Mouse (Mus musculus): ENCODE results near the gene Psmc1. TPM values are rescaled to one million over a fixed set of nuclear protein-coding genes. Genes with fewer than 3 reads are reported as not detected.

Gene Psmc1
- total RNA-seq, 2 experiments from 2014 or later, result 193 to 200 TPM

- DNase-seq (ENCODE audit: low spot score in 2 of 2), result peak; percentile 62 to 85
Observed at GRCm38 (mm10) chr12:100123476-100123875, 13.5 kb downstream of the Psmc1 start.

- no peak for DNase-seq (ENCODE audit: low spot score in 2 of 2)
Observed at GRCm38 (mm10) chr12:100124913-100125798, 15.2 kb downstream of the Psmc1 start.

GRCm38 (mm10) chr12:100126968-100127865 is 17.3 kb downstream of the Psmc1 start:
- no peak for DNase-seq (ENCODE audit: low spot score in 2 of 2)

- peak in 1 of 2 experiments; percentile 67 for DNase-seq (ENCODE audit: low spot score in 2 of 2)
Observed at GRCm38 (mm10) chr12:100127866-100128480, 18.0 kb downstream of the Psmc1 start.

- DNase-seq (ENCODE audit: low spot score in 2 of 2), result no peak
Observed at GRCm38 (mm10) chr12:100128522-100128921, 18.6 kb downstream of the Psmc1 start.

- DNase-seq (ENCODE audit: low spot score in 2 of 2), result no peak
Observed at GRCm38 (mm10) chr12:100128961-100129360, 19.0 kb downstream of the Psmc1 start.

GRCm38 (mm10) chr12:100131167-100131566 is 21.2 kb downstream of the Psmc1 start:
- no peak for DNase-seq (ENCODE audit: low spot score in 2 of 2)

GRCm38 (mm10) chr12:100131655-100132054 is 21.7 kb downstream of the Psmc1 start:
- DNase-seq (ENCODE audit: low spot score in 2 of 2), result peak; percentile 74 to 80

GRCm38 (mm10) chr12:100134395-100134936 is 24.5 kb downstream of the Psmc1 start:
- no peak for DNase-seq (ENCODE audit: low spot score in 2 of 2)

GRCm38 (mm10) chr12:100135117-100135516 is 25.2 kb downstream of the Psmc1 start:
- DNase-seq (ENCODE audit: low spot score in 2 of 2), result no peak

GRCm38 (mm10) chr12:100142848-100143523 is 33.0 kb downstream of the Psmc1 start:
- no peak for DNase-seq (ENCODE audit: low spot score in 2 of 2)

GRCm38 (mm10) chr12:100143737-100144136 is 33.8 kb downstream of the Psmc1 start:
- DNase-seq (ENCODE audit: low spot score in 2 of 2), result no peak

GRCm38 (mm10) chr12:100144269-100144668 is 34.3 kb downstream of the Psmc1 start:
- DNase-seq (ENCODE audit: low spot score in 2 of 2), result no peak

GRCm38 (mm10) chr12:100152466-100152865 is 42.5 kb downstream of the Psmc1 start:
- DNase-seq (ENCODE audit: low spot score in 2 of 2), result no peak

GRCm38 (mm10) chr12:100159261-100159975 is 49.5 kb downstream of the Psmc1 start, which contains the start of gene Nrde2:
Gene Nrde2 (minus strand): TSS chr12:100159653.
- peak; percentile 94 to 95 for DNase-seq (ENCODE audit: low spot score in 2 of 2)

- DNase-seq (ENCODE audit: low spot score in 2 of 2), result no peak
Observed at GRCm38 (mm10) chr12:100164991-100165500, 55.1 kb downstream of the Psmc1 start.

- peak; percentile 62 to 81 for DNase-seq (ENCODE audit: low spot score in 2 of 2)
Observed at GRCm38 (mm10) chr12:100166177-100166576, 56.2 kb downstream of the Psmc1 start.

- peak; percentile 42 to 72 for DNase-seq (ENCODE audit: low spot score in 2 of 2)
Observed at GRCm38 (mm10) chr12:100166939-100167338, 57.0 kb downstream of the Psmc1 start.

GRCm38 (mm10) chr12:100167502-100167901 is 57.5 kb downstream of the Psmc1 start:
- no peak for DNase-seq (ENCODE audit: low spot score in 2 of 2)

All from layer of hippocampus, postnatal 14 days (tissue).